Mouse (Mus musculus): ENCODE measurements around the gene Prlr.

DNA sequence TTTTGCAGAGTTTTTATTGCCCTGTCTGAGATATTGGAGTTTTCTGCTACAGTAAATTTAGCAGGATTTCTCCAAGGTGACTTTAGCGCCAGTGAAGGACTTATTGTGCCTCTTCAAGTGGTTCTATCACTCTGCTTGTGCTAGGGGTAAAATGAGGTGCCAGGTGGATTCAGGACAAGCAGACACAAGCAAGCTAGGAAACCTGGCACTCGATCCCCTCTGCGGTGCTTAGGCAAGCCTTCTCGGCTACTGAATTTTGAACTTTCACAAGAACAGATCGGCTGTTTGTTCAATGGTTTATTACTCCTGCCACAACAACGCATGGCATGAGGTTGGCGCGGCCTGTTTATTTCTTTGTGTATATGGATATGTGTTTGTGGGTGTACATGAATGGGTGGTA lies 61.4 kb downstream of the Prlr start:
- TF ChIP-seq CTCF (IDR thresholded peaks at IDR 0.05; ENCODE audit: low read depth) (no peak), EP300 (optimal IDR thresholded peaks at IDR 0.05) (no peak)
